Mouse (Mus musculus) kidney, adult 9 months (tissue): ENCODE data around the gene Gm21858.
"Not testable (repeated sequence)": the region's sequence is repeated elsewhere in the genome, so short reads cannot be mapped to it uniquely, and the experiment has no call there.

ENCODE experiments used
- DNase-seq: peaks from one replicate; pipeline ENCODE4 v3.0.0; 2022

Gm21858 gene

GRCm38 (mm10) chrY:55731456-55731855 is at the start of gene Gm21858:
Gene Gm21858, plus strand, starts transcription at chrY:55731756.
- DNase-seq = not testable (repeated sequence)
